ENCODE assay signal across 8 mouse cellular contexts in the genomic region with DNA sequence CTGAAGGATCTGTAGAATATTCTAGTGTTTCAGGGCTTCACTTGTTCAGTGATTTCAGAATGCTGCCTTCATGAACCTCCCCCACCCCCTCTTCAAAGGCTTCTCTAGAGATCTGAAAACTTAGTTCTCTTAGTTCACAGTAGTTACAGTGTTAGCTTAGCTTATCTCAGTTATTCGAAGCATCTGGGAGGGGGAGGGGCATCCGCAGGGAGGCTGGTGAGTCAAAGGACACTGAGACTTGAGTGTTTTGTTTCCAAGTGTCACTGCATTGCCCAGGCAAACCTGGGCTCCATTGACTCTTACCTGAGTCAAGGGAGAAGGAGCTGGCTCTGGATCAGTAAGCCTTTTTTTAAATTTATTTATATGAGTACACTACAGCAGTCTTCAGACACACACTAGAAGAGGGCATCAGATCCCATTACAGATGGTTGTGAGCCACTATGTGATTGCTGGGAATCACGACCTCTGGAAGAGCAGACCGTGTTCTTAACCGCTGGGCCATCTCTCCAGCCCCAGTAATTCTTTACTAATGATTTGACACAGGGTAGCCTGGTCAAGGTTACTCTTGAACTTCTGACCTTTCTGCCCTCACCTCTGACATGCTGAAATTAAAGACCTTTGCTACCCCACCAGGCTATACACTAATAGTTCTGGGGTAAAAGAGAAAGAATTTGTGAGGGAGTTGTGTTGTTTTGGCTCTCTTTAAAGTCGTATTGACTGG. TPM values are rescaled to one million over a fixed set of nuclear protein-coding genes. Genes with fewer than 3 reads are reported as not detected.
DNase-seq lines count a peak whose midpoint lies in the region; ATAC-seq and TF ChIP-seq lines count a peak whose summit lies in the region.

No protein-coding gene starts in this region.

- no peak for DNase-seq in hindbrain, postnatal 0 days (ENCODE audit: low spot score)
- DNase-seq in adrenal gland, postnatal 14 days, result peak; percentile 87
- DNase-seq in heart, postnatal 14 days, result peak; percentile 70 to 80
- peak; percentile 96 for DNase-seq in lung, postnatal 0 days (ENCODE audit: low spot score)
- peak; percentile 75 to 84 for DNase-seq in thymus, postnatal 36 days
- no peak for DNase-seq in B cell, adult 2 months

- ATAC-seq in hindbrain, embryonic 13.5 days (ENCODE audit: low FRiP score), result no peak
- ATAC-seq in hindbrain, postnatal 0 days, result no peak
- ATAC-seq in lung, postnatal 0 days, result peak; percentile 74
- ATAC-seq in midbrain, embryonic 16.5 days, result no peak

- no peaks in the 10 kb centered on the region for H3K9me3 ChIP-seq in hindbrain, embryonic 13.5 days
- no peaks in the 10 kb centered on the region for H3K9me3 ChIP-seq in hindbrain, postnatal 0 days (ENCODE audit: low read length)
- H3K9me3 ChIP-seq in lung, postnatal 0 days (ENCODE audit: low read length), result no peaks in the 10 kb centered on the region
- no peaks in the 10 kb centered on the region for H3K9me3 ChIP-seq in midbrain, embryonic 16.5 days (replicated peaks; ENCODE audit: control insufficient read depth, low read length, poor library complexity, severe bottlenecking)

- H3K4me3 ChIP-seq in hindbrain, embryonic 13.5 days, result no peak overlapping the region
- no peak overlapping the region for H3K4me3 ChIP-seq in hindbrain, postnatal 0 days (ENCODE audit: low read length)
- H3K4me3 ChIP-seq in lung, postnatal 0 days (ENCODE audit: low read depth, low read length), result no peak overlapping the region
- H3K4me3 ChIP-seq in midbrain, embryonic 16.5 days (ENCODE audit: low read depth, low read length), result no peak overlapping the region

- no peak overlapping the region for H3K4me2 ChIP-seq in hindbrain, embryonic 13.5 days
- H3K4me2 ChIP-seq in hindbrain, postnatal 0 days (ENCODE audit: low read depth, low read length), result no peak overlapping the region
- H3K4me2 ChIP-seq in lung, postnatal 0 days (replicated peaks; ENCODE audit: low read depth, low read length), result 0 out of 2 replicates have a peak overlapping the region, but pooled peaks have one; percentile 3
- H3K4me2 ChIP-seq in midbrain, embryonic 16.5 days (ENCODE audit: low read length), result no peak overlapping the region

- TF ChIP-seq EP300 in lung, postnatal 0 days (IDR thresholded peaks at IDR 0.05), result peak; percentile 99

- no peak for TF ChIP-seq CTCF in hindbrain, postnatal 0 days (IDR thresholded peaks at IDR 0.05; ENCODE audit: low read depth)
- no peak for TF ChIP-seq CTCF in lung, postnatal 0 days (IDR thresholded peaks at IDR 0.05)

- 60% methylated on average over 6 of the region's 6 CpGs for WGBS in hindbrain, embryonic 13.5 days
- whole genome bisulfite sequencing in hindbrain, postnatal 0 days, result 63% methylated on average over 6 of the region's 6 CpGs
- 21% methylated on average over 6 of the region's 6 CpGs for WGBS in lung, postnatal 0 days
- WGBS in midbrain, embryonic 16.5 days, result 75% methylated on average over 6 of the region's 6 CpGs

- no peaks in the 10 kb centered on the region for H3K27me3 ChIP-seq in hindbrain, embryonic 13.5 days
- no peaks in the 10 kb centered on the region for H3K27me3 ChIP-seq in hindbrain, postnatal 0 days (ENCODE audit: insufficient read depth, low read length)
- H3K27me3 ChIP-seq in lung, postnatal 0 days (replicated peaks; ENCODE audit: insufficient read depth, low read length), result no peaks in the 10 kb centered on the region
- H3K27me3 ChIP-seq in midbrain, embryonic 16.5 days (ENCODE audit: control insufficient read depth, insufficient read depth, low read depth, low read length), result no peaks in the 10 kb centered on the region

- H3K27ac ChIP-seq in hindbrain, embryonic 13.5 days, result peak overlapping the region; percentile 14; the same call in 1 of the 2 replicates
- H3K27ac ChIP-seq in hindbrain, postnatal 0 days, result no peak overlapping the region
- peak overlapping the region; percentile 90 for H3K27ac ChIP-seq in lung, postnatal 0 days (ENCODE audit: low read length)
- no peak overlapping the region for H3K27ac ChIP-seq in midbrain, embryonic 16.5 days (ENCODE audit: low read length)

- peaks cover 67% of the 10 kb centered on the region for H3K4me1 ChIP-seq in hindbrain, embryonic 13.5 days (replicated peaks)
- peaks cover 11% of the 10 kb centered on the region; the same call in 1 of the 2 replicates for H3K4me1 ChIP-seq in hindbrain, postnatal 0 days (ENCODE audit: insufficient read depth, low read length)
- H3K4me1 ChIP-seq in lung, postnatal 0 days (ENCODE audit: insufficient read depth, low read depth, low read length), result peaks cover 59% of the 10 kb centered on the region
- H3K4me1 ChIP-seq in midbrain, embryonic 16.5 days (ENCODE audit: control insufficient read depth, insufficient read depth, low read length), result peaks cover 33% of the 10 kb centered on the region

- H3K36me3 ChIP-seq in hindbrain, embryonic 13.5 days, result peaks cover 47% of the 10 kb centered on the region
- H3K36me3 ChIP-seq in hindbrain, postnatal 0 days (ENCODE audit: insufficient read depth, low read length), result no peaks in the 10 kb centered on the region; the same call in 1 of the 2 replicates
- peaks cover 18% of the 10 kb centered on the region; the same call in 1 of the 2 replicates for H3K36me3 ChIP-seq in lung, postnatal 0 days (ENCODE audit: insufficient read depth, low read length)
- peaks cover 7% of the 10 kb centered on the region for H3K36me3 ChIP-seq in midbrain, embryonic 16.5 days (ENCODE audit: control insufficient read depth, insufficient read depth, low read length)

- H3K9ac ChIP-seq in hindbrain, embryonic 13.5 days, result no peak overlapping the region
- H3K9ac ChIP-seq in hindbrain, postnatal 0 days (replicated peaks; ENCODE audit: low read length), result no peak overlapping the region
- H3K9ac ChIP-seq in lung, postnatal 0 days (replicated peaks; ENCODE audit: low read depth), result no peak overlapping the region
- no peak overlapping the region for H3K9ac ChIP-seq in midbrain, embryonic 16.5 days (ENCODE audit: low read depth, low read length)

- intact Hi-C loops in heart, postnatal 14 days (cut with DNase I), result no loop called here

RNA-seq across cellular contexts. Expression of a gene that starts 7.7 kb away (rescaled TPM):
- 49.3 and 54.2 TPM in 2 replicates for polyA plus RNA-seq in hindbrain, embryonic 13.5 days (2015; fragmentation: Nextera tagmentation; extraction: Ambion mirVana)
- 110 and 126 TPM in 2 replicates for total RNA-seq in hindbrain, postnatal 0 days (2014; rRNA removed)
- 38.8 and 41.5 TPM in 2 replicates for polyA plus RNA-seq in hindbrain, postnatal 0 days (2015; fragmentation: Nextera tagmentation; extraction: Ambion mirVana)
- 151 and 187 TPM in 2 replicates for total RNA-seq in adrenal gland, postnatal 14 days (2021)
- total RNA-seq in heart, postnatal 14 days (2021), result 100 to 1,000 TPM; 161 to 165 TPM
- 99.6 and 101 TPM in 2 replicates for polyA plus RNA-seq in lung, postnatal 0 days (2015; fragmentation: Nextera tagmentation; extraction: Ambion mirVana)
- 37.9 and 43.1 TPM in 2 replicates for polyA plus RNA-seq in midbrain, embryonic 16.5 days (2015; fragmentation: Nextera tagmentation; extraction: Ambion mirVana)

RNA-seq across cellular contexts. Expression of a gene that starts 21.4 kb away (rescaled TPM):
- 0.98 and 1.0 TPM in 2 replicates for polyA plus RNA-seq in hindbrain, embryonic 13.5 days (2015; fragmentation: Nextera tagmentation; extraction: Ambion mirVana)
- 1.0 and 1.6 TPM in 2 replicates for total RNA-seq in hindbrain, postnatal 0 days (2014; rRNA removed)
- 1.4 and 2.1 TPM in 2 replicates for polyA plus RNA-seq in hindbrain, postnatal 0 days (2015; fragmentation: Nextera tagmentation; extraction: Ambion mirVana)
- 6.6 and 8.4 TPM in 2 replicates for total RNA-seq in adrenal gland, postnatal 14 days (2021)
- total RNA-seq in heart, postnatal 14 days (2021), result 10 to 100 TPM; 48.3 to 57.2 TPM
- polyA plus RNA-seq in lung, postnatal 0 days (2015; fragmentation: Nextera tagmentation; extraction: Ambion mirVana), result 11.8 and 13.2 TPM in 2 replicates
- polyA plus RNA-seq in midbrain, embryonic 16.5 days (2015; fragmentation: Nextera tagmentation; extraction: Ambion mirVana), result 0.80 and 1.0 TPM in 2 replicates

RNA-seq across cellular contexts. Expression of a gene that starts 41.5 kb away (rescaled TPM):
- polyA plus RNA-seq in hindbrain, embryonic 13.5 days (2015; fragmentation: Nextera tagmentation; extraction: Ambion mirVana), result 106 and 108 TPM in 2 replicates
- 84.3 and 93.8 TPM in 2 replicates for total RNA-seq in hindbrain, postnatal 0 days (2014; rRNA removed)
- polyA plus RNA-seq in hindbrain, postnatal 0 days (2015; fragmentation: Nextera tagmentation; extraction: Ambion mirVana), result 136 and 139 TPM in 2 replicates
- 72.6 and 74.5 TPM in 2 replicates for total RNA-seq in adrenal gland, postnatal 14 days (2021)
- 10 to 100 TPM; 62.5 to 63.7 TPM for total RNA-seq in heart, postnatal 14 days (2021)
- 48.2 and 52.0 TPM in 2 replicates for polyA plus RNA-seq in lung, postnatal 0 days (2015; fragmentation: Nextera tagmentation; extraction: Ambion mirVana)
- polyA plus RNA-seq in midbrain, embryonic 16.5 days (2015; fragmentation: Nextera tagmentation; extraction: Ambion mirVana), result 128 and 131 TPM in 2 replicates

Comparison
In these comparisons a context has a peak if more than half of its experiments do, and no peak if none do; other contexts are left out.
1. H3K27ac ChIP-seq: peak in hindbrain, embryonic 13.5 days (single experiment) and lung, postnatal 0 days (single experiment); none in hindbrain, postnatal 0 days (single experiment) and midbrain, embryonic 16.5 days (single experiment).
2. DNase-seq: peak in adrenal gland, postnatal 14 days (single experiment), heart, postnatal 14 days (2 of 2), lung, postnatal 0 days (single experiment) and thymus, postnatal 36 days (2 of 2); none in hindbrain, postnatal 0 days (single experiment) and B cell, adult 2 months (0 of 2).